Mouse (Mus musculus) embryonic facial prominence, embryonic 11.5 days (tissue): ENCODE measurements around the gene Mgme1. TPM values are rescaled to one million over a fixed set of nuclear protein-coding genes. Genes with fewer than 3 reads are reported as not detected.

Experiments used
- ATAC-seq: fragments of 200-750 bp; cut with Nextera tagmentation; replicated peaks from 2 replicates; pipeline ENCODE4 v1.8.0; 2017; ENCODE audit warnings: low read depth; ENCODE audit not compliant: insufficient number of reproducible peaks, low FRiP score, low TSS enrichment
- DNase-seq: peaks from one replicate; pipeline ENCODE4 v3.0.0-alpha.2; 2015; ENCODE audit warnings: low spot score
- H3K27ac ChIP-seq: fragments of 300-500 bp; sonication (generic); replicated peaks from 2 replicates; pipeline ENCODE4 v1.5.1; 2014; ENCODE audit warnings: mild to moderate bottlenecking, low read depth, low read length, control low read depth
- H3K27me3 ChIP-seq: fragments of 300-500 bp; sonication (generic); 2 replicates; pipeline ENCODE4 v1.6.1; 2014; ENCODE audit warnings: mild to moderate bottlenecking, low read length, moderate library complexity, mixed read lengths; ENCODE audit not compliant: control insufficient read depth, insufficient read depth
- H3K36me3 ChIP-seq: fragments of 300-500 bp; sonication (generic); replicated peaks from 2 replicates; pipeline ENCODE4 v1.6.1; 2014; ENCODE audit warnings: low read depth, mild to moderate bottlenecking, low read length, moderate library complexity, mixed read lengths; ENCODE audit not compliant: control insufficient read depth, insufficient read depth
- H3K4me1 ChIP-seq: fragments of 300-500 bp; sonication (generic); 2 replicates; pipeline ENCODE4 v1.6.1; 2014; ENCODE audit warnings: low read length, mixed read lengths; ENCODE audit not compliant: control insufficient read depth, insufficient read depth
- H3K4me2 ChIP-seq: fragments of 300-500 bp; sonication (generic); 2 replicates; pipeline ENCODE4 v1.6.1; 2014; ENCODE audit warnings: low read depth, mild to moderate bottlenecking, control low read depth, low read length, moderate library complexity
- H3K4me3 ChIP-seq: fragments of 300-500 bp; sonication (generic); 2 replicates; pipeline ENCODE4 v1.5.1; 2014; ENCODE audit warnings: low read depth, low read length, control low read depth
- H3K9ac ChIP-seq: fragments of 300-500 bp; sonication (generic); replicated peaks from 2 replicates; pipeline ENCODE4 v1.6.1; 2014; ENCODE audit warnings: mild to moderate bottlenecking, control low read depth, low read length
- H3K9me3 ChIP-seq: fragments of 300-500 bp; sonication (generic); replicated peaks from 2 replicates; pipeline ENCODE4 v1.6.1; 2016; ENCODE audit warnings: mild to moderate bottlenecking, low read length, inconsistent platforms, mixed read lengths; ENCODE audit not compliant: control insufficient read depth
- WGBS: fragments of 180-500 bp; shearing (Covaris S2); extraction: QIAGEN DNeasy Blood & Tissue Kit; methylation state at CpG from one replicate; pipeline ENCODE4 v1.1.7; 2014; 5-methylcytosine and 5-hydroxymethylcytosine counted together
- polyA plus RNA-seq: library from polyadenylated mRNA; unstranded; fragments of >200 nt; fragmentation: Nextera tagmentation; extraction: Ambion mirVana; gene quantifications from 2 replicates; pipeline ENCODE4 v1.2.1, GENCODE M21; 2014

Mgme1 gene
- polyA plus RNA-seq, 1 experiment from 2014 or later = 20.1 TPM

- WGBS = 65% methylated on average over 18 of the region's 18 CpGs
- Histone ChIP-seq H3K4me2 (no peak overlapping the region), H3K4me1 (no peaks in the 10 kb centered on the region), H3K4me3 (no peak overlapping the region), H3K27ac (no peak overlapping the region), H3K9ac (no peak overlapping the region), H3K27me3 (no peaks in the 10 kb centered on the region), H3K9me3 (no peaks in the 10 kb centered on the region), H3K36me3 (no peaks in the 10 kb centered on the region)
- ATAC-seq (no peak), DNase-seq (no peak)
Measured at GRCm38 (mm10) chr2:144305721-144306294, 35.3 kb downstream of the Mgme1 start.

GRCm38 (mm10) chr2:144308561-144308960 is 38.1 kb downstream of the Mgme1 start:
- 63% methylated on average over 8 of the region's 8 CpGs for WGBS
- ATAC-seq = no peak

GRCm38 (mm10) chr2:144310273-144310672 is 39.8 kb downstream of the Mgme1 start:
- DNase-seq (peak; percentile 12), ATAC-seq (peak; percentile 37; the same call in 1 of the 2 replicates)
- no peak overlapping the region for H3K4me2 ChIP-seq
- no peak overlapping the region for H3K27ac ChIP-seq
- no peaks in the 10 kb centered on the region for H3K27me3 ChIP-seq
- H3K4me3 ChIP-seq = no peak overlapping the region
- no peak overlapping the region for H3K9ac ChIP-seq
- no peaks in the 10 kb centered on the region for H3K36me3 ChIP-seq
- no peaks in the 10 kb centered on the region for H3K9me3 ChIP-seq
- H3K4me1 ChIP-seq = no peaks in the 10 kb centered on the region
- 18% methylated on average over 5 of the region's 5 CpGs for WGBS

More at GRCm38 (mm10) chr2:144308561-144308960, 38.1 kb downstream of the Mgme1 start:
- DNase-seq = no peak
- Histone ChIP-seq H3K4me2 (no peak overlapping the region), H3K27ac (no peak overlapping the region), H3K9me3 (no peaks in the 10 kb centered on the region), H3K9ac (no peak overlapping the region), H3K4me3 (no peak overlapping the region), H3K36me3 (no peaks in the 10 kb centered on the region), H3K27me3 (no peaks in the 10 kb centered on the region), H3K4me1 (no peaks in the 10 kb centered on the region)

GRCm38 (mm10) chr2:144311372-144311771 is 40.9 kb downstream of the Mgme1 start:
- H3K36me3 ChIP-seq = no peaks in the 10 kb centered on the region
- DNase-seq (no peak), ATAC-seq (no peak)
- H3K4me2 ChIP-seq = no peak overlapping the region
- H3K27ac ChIP-seq = no peak overlapping the region
- no peaks in the 10 kb centered on the region for H3K4me1 ChIP-seq
- 71% methylated on average over 2 of the region's 2 CpGs for WGBS
- no peak overlapping the region for H3K9ac ChIP-seq
- H3K27me3 ChIP-seq = no peaks in the 10 kb centered on the region
- no peak overlapping the region for H3K4me3 ChIP-seq
- H3K9me3 ChIP-seq = no peaks in the 10 kb centered on the region

GRCm38 (mm10) chr2:144324218-144324617 is 53.8 kb downstream of the Mgme1 start:
- H3K27me3 ChIP-seq = peaks cover 3% of the 10 kb centered on the region; the same call in 1 of the 2 replicates
- WGBS = 75% methylated on average over 3 of the region's 3 CpGs
- no peaks in the 10 kb centered on the region for H3K9me3 ChIP-seq
- H3K4me3 ChIP-seq = no peak overlapping the region
- ATAC-seq (no peak), DNase-seq (no peak)
- H3K9ac ChIP-seq = no peak overlapping the region
- H3K4me1 ChIP-seq = no peaks in the 10 kb centered on the region
- H3K36me3 ChIP-seq = no peaks in the 10 kb centered on the region
- H3K27ac ChIP-seq = no peak overlapping the region
- no peak overlapping the region for H3K4me2 ChIP-seq

GRCm38 (mm10) chr2:144329451-144329850 is 59.0 kb downstream of the Mgme1 start:
- Histone ChIP-seq H3K27ac (no peak overlapping the region), H3K36me3 (no peaks in the 10 kb centered on the region), H3K4me2 (no peak overlapping the region), H3K4me1 (peaks cover 9% of the 10 kb centered on the region), H3K9me3 (no peaks in the 10 kb centered on the region), H3K9ac (no peak overlapping the region), H3K4me3 (no peak overlapping the region), H3K27me3 (peaks cover 44% of the 10 kb centered on the region)
- no peak for DNase-seq
- WGBS = 4% methylated on average over 9 of the region's 10 CpGs
- ATAC-seq = no peak

GRCm38 (mm10) chr2:144329937-144330336 is 59.5 kb downstream of the Mgme1 start:
- Histone ChIP-seq H3K36me3 (no peaks in the 10 kb centered on the region), H3K9me3 (no peaks in the 10 kb centered on the region), H3K27ac (no peak overlapping the region), H3K4me2 (no peak overlapping the region), H3K9ac (no peak overlapping the region), H3K4me1 (peaks cover 9% of the 10 kb centered on the region), H3K4me3 (no peak overlapping the region), H3K27me3 (peaks cover 44% of the 10 kb centered on the region)
- WGBS = under 1% methylated on average over 10 of the region's 10 CpGs
- ATAC-seq (no peak), DNase-seq (peak; percentile 12)

GRCm38 (mm10) chr2:144330352-144330959 is 60.0 kb downstream of the Mgme1 start:
- Histone ChIP-seq H3K4me3 (peak overlapping the region; percentile 48), H3K27ac (no peak overlapping the region), H3K27me3 (peaks cover 44% of the 10 kb centered on the region), H3K9ac (no peak overlapping the region; the same call in 1 of the 2 replicates), H3K4me1 (peaks cover 9% of the 10 kb centered on the region), H3K9me3 (no peaks in the 10 kb centered on the region), H3K36me3 (no peaks in the 10 kb centered on the region), H3K4me2 (peak overlapping the region; percentile 85)
- under 1% methylated on average over 37 of the region's 41 CpGs for WGBS
- ATAC-seq = no peak
- peak; percentile 30 for DNase-seq
